Mouse (Mus musculus) heart, embryonic 16.5 days (tissue): ENCODE results near the gene Ssh2. TPM values are rescaled to one million over a fixed set of nuclear protein-coding genes. Genes with fewer than 3 reads are reported as not detected.

Experiments
- ATAC-seq: fragments of 200-750 bp; cut with Nextera tagmentation; replicated peaks from 2 replicates; pipeline ENCODE4 v1.8.0; 2017; ENCODE audit warnings: moderate number of reproducible peaks; ENCODE audit not compliant: insufficient read depth, low FRiP score; ENCODE audit errors: extremely low read depth
- H3K27ac ChIP-seq: fragments of 300-500 bp; sonication (generic); 2 replicates; pipeline ENCODE4 v1.5.1; 2014; ENCODE audit warnings: mild to moderate bottlenecking, low read length, control low read depth, moderate library complexity
- H3K27me3 ChIP-seq: fragments of 300-500 bp; sonication (generic); 2 replicates; pipeline ENCODE4 v1.6.1; 2014; ENCODE audit warnings: low read length, mixed read lengths; ENCODE audit not compliant: control insufficient read depth, insufficient read depth
- H3K36me3 ChIP-seq: fragments of 300-500 bp; sonication (generic); 2 replicates; pipeline ENCODE4 v1.6.1; 2014; ENCODE audit not compliant: control insufficient read depth, insufficient read depth
- H3K4me1 ChIP-seq: fragments of 300-500 bp; sonication (generic); 2 replicates; pipeline ENCODE4 v1.6.1; 2014; ENCODE audit warnings: low read length, mixed read lengths; ENCODE audit not compliant: control insufficient read depth, insufficient read depth
- H3K4me2 ChIP-seq: fragments of 300-500 bp; sonication (generic); 2 replicates; pipeline ENCODE4 v1.6.1; 2014; ENCODE audit warnings: low read depth, mild to moderate bottlenecking, control low read depth, low read length
- H3K4me3 ChIP-seq: fragments of 300-500 bp; sonication (generic); 2 replicates; pipeline ENCODE4 v1.5.1; 2014; ENCODE audit warnings: mild to moderate bottlenecking, control low read depth, low read length
- H3K9ac ChIP-seq: fragments of 300-500 bp; sonication (generic); 2 replicates; pipeline ENCODE4 v1.6.1; 2014; ENCODE audit warnings: low read length, control low read depth
- H3K9me3 ChIP-seq: fragments of 300-500 bp; sonication (generic); replicated peaks from 2 replicates; pipeline ENCODE4 v1.6.1; 2016; ENCODE audit warnings: low read length; ENCODE audit not compliant: control insufficient read depth
- WGBS: fragments of 180-500 bp; shearing (Covaris S2); extraction: QIAGEN DNeasy Blood & Tissue Kit; methylation state at CpG from one replicate; pipeline ENCODE4 v1.1.7; 2014; 5-methylcytosine and 5-hydroxymethylcytosine counted together
- polyA plus RNA-seq: library from polyadenylated mRNA; unstranded; fragments of >200 nt; fragmentation: Nextera tagmentation; extraction: Ambion mirVana; gene quantifications from 2 replicates; pipeline ENCODE4 v1.2.1, GENCODE M21; 2015

Gene Ssh2
- polyA plus RNA-seq, 1 experiment from 2014 or later, result 25.5 TPM

- Histone ChIP-seq H3K4me2 (no peak overlapping the region), H3K27ac (no peak overlapping the region), H3K4me3 (no peak overlapping the region), H3K9ac (no peak overlapping the region), H3K36me3 (no peaks in the 10 kb centered on the region), H3K9me3 (no peaks in the 10 kb centered on the region), H3K4me1 (peaks cover 15% of the 10 kb centered on the region), H3K27me3 (no peaks in the 10 kb centered on the region)
- ATAC-seq, result no peak
- 62% methylated on average over 3 of the region's 3 CpGs for WGBS
Measured at GRCm38 (mm10) chr11:77483043-77483442, 267.0 kb downstream of the Ssh2 start.

- H3K36me3 ChIP-seq, result no peaks in the 10 kb centered on the region
- no peak overlapping the region for H3K27ac ChIP-seq
- H3K4me1 ChIP-seq, result peaks cover 21% of the 10 kb centered on the region
- H3K27me3 ChIP-seq, result no peaks in the 10 kb centered on the region
- 35% methylated on average over 11 of the region's 11 CpGs for WGBS
- no peak overlapping the region for H3K4me2 ChIP-seq
- no peak for ATAC-seq
- no peak overlapping the region for H3K9ac ChIP-seq
- no peaks in the 10 kb centered on the region for H3K9me3 ChIP-seq
- no peak overlapping the region for H3K4me3 ChIP-seq
Measured at GRCm38 (mm10) chr11:77483510-77484255, 267.6 kb downstream of the Ssh2 start.

DNA sequence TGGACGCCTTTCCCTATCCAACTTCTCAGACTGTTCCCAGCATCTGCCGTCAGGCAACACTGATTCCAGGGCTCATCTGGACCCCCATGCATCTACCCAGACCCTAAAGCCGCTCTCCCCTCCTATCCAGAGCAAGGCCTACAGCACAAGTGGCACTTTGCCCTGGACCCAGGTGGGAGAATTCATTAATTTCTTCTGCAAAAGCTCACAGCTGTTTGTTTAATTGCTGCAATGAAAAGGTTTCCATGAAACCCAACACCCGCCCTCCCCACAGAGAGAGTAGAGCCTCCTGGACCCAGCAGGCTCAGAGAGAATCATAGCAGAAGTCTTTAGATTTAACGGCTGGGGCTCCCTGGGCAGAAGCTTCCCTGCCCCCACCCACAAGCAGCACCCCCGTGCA, 269.1 kb downstream of the Ssh2 start:
- no peak for ATAC-seq
- Histone ChIP-seq H3K9me3 (no peaks in the 10 kb centered on the region), H3K4me2 (no peak overlapping the region), H3K9ac (no peak overlapping the region), H3K27me3 (no peaks in the 10 kb centered on the region), H3K27ac (no peak overlapping the region), H3K4me1 (peaks cover 29% of the 10 kb centered on the region), H3K4me3 (no peak overlapping the region), H3K36me3 (no peaks in the 10 kb centered on the region)
- WGBS, result 77% methylated on average over 6 of the region's 6 CpGs

GRCm38 (mm10) chr11:77486798-77487197, 270.7 kb downstream of the Ssh2 start:
- 55% methylated on average over 5 of the region's 5 CpGs for WGBS
- peaks cover 40% of the 10 kb centered on the region for H3K4me1 ChIP-seq
- no peak for ATAC-seq

DNA sequence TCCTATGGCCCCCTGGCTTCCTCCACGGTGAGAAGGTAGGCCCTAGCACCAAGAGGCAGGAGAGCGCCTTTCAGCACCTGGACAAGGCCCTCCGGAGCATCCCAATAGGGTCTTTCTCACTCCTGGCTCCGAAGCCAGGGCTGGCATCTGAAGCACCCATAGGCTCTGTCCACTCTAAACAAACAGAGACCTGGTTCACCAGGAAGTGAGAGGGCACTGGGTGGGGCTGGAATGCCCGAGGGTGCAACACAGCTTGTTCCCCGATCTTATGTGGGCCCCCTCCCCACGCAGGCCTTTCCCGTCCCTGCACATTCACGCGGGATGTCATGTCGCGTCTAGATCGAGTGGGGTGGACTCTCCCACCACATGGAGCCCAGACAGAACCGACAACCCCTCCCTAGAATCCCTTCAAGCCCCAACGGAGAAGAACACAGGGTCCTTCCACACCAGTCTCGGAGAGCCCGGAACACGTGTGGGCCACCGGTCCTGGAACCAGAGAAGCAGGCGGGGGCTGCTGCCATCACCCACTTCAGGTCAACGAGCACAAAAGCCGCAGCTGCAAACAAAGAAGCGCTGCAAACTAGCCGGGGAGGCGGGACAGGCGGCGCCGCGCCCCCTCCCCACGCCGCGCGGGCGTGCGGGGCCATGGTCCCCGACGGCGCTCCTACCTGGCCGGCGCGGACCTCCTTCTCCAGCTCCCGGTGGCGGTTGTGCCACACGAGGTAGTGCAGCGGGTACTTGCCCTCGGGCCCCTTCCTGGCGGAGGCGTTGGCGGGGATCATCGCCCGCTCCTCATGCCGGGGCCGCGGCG, 272.9 kb downstream of the Ssh2 start:
- Histone ChIP-seq H3K4me2 (peak overlapping the region; percentile 99), H3K4me1 (peaks cover 45% of the 10 kb centered on the region), H3K4me3 (peak overlapping the region; percentile 87), H3K27me3 (no peaks in the 10 kb centered on the region), H3K9ac (peak overlapping the region; percentile 89), H3K27ac (no peak overlapping the region), H3K9me3 (no peaks in the 10 kb centered on the region), H3K36me3 (no peaks in the 10 kb centered on the region)
- 5% methylated on average over 50 of the region's 55 CpGs for WGBS
- ATAC-seq, result no peak

More at GRCm38 (mm10) chr11:77486798-77487197, 270.7 kb downstream of the Ssh2 start:
- H3K27me3 ChIP-seq, result no peaks in the 10 kb centered on the region
- H3K9ac ChIP-seq, result no peak overlapping the region
- no peaks in the 10 kb centered on the region for H3K9me3 ChIP-seq
- H3K27ac ChIP-seq, result no peak overlapping the region
- no peaks in the 10 kb centered on the region for H3K36me3 ChIP-seq
- H3K4me3 ChIP-seq, result no peak overlapping the region
- 0 out of 2 replicates have a peak overlapping the region, but pooled peaks have one; percentile 3 for H3K4me2 ChIP-seq

GRCm38 (mm10) chr11:77489591-77490235, 273.6 kb downstream of the Ssh2 start, which contains the start of gene Ankrd13b:
Gene Ankrd13b (minus strand): TSS chr11:77489678.
- 0 out of 2 replicates have a peak within 1 kb of the TSS, but pooled peaks have one; percentile 11 for H3K27ac ChIP-seq
- 0 out of 2 replicates have a peak, but pooled peaks have one; percentile 17 for ATAC-seq
- H3K27me3 ChIP-seq, result no peaks in the 10 kb centered on the region

DNA sequence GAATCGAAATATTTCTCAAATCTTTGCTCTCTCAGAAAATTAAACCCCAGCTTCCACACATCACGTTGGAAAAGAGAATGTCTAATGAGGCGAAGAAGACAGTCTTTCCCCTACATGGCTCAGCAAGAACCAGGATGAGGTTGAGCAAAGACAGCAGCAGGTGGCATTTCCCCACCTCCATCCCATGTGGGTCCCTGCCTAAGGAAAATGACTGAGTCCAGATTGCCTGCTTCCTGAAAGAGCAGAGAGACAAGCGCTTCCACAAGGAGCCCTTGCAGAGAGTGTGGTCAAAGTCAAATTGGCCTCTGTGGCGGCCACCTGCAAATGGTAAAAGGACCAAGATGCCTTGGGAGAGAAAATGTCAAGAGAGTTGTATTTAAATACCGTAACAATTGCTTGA, 274.4 kb downstream of the Ssh2 start:
- H3K4me3 ChIP-seq, result no peak overlapping the region

More at GRCm38 (mm10) chr11:77489591-77490235, 273.6 kb downstream of the Ssh2 start, which contains the start of gene Ankrd13b:
- WGBS, result under 1% methylated on average over 72 of the region's 87 CpGs
- H3K9me3 ChIP-seq, result no peaks in the 10 kb centered on the region
- H3K4me1 ChIP-seq, result peaks cover 52% of the 10 kb centered on the region
- H3K4me3 ChIP-seq, result peak within 1 kb of the TSS; percentile 87
- H3K36me3 ChIP-seq, result no peaks in the 10 kb centered on the region
- peak within 1 kb of the TSS; percentile 99 for H3K4me2 ChIP-seq
- peak within 1 kb of the TSS; percentile 89 for H3K9ac ChIP-seq

DNA sequence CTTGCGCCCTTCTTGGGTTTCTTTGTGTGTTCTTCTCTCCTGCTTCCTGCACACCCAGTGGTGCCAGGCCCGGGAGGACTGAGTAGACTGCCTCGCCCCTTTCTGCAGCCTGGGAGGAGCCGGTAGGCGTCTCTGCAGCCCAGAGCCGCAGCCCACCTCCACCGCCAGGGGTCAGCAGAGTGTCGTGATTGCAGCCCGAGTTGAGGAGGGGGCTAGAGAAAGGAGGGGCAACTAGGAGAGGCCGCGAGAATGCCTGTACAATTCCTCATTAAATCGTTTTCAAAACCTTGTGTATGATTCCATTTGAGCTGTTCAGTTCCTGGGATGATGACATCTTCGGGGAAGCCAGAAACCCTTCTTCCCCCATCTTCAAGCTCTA, 275.0 kb downstream of the Ssh2 start:
- ATAC-seq, result peak; percentile 49
- peak overlapping the region; percentile 95 for H3K9ac ChIP-seq
- H3K4me2 ChIP-seq, result peak overlapping the region; percentile 96
- no peaks in the 10 kb centered on the region for H3K9me3 ChIP-seq
- 1% methylated on average over 13 of the region's 13 CpGs for WGBS
- peak overlapping the region; percentile 95 for H3K4me3 ChIP-seq
- H3K4me1 ChIP-seq, result peaks cover 65% of the 10 kb centered on the region
- peak overlapping the region; percentile 87 for H3K27ac ChIP-seq
- no peaks in the 10 kb centered on the region for H3K27me3 ChIP-seq
- no peaks in the 10 kb centered on the region for H3K36me3 ChIP-seq

More for the DNA sequence above, 274.4 kb downstream of the Ssh2 start:
- Histone ChIP-seq H3K36me3 (no peaks in the 10 kb centered on the region), H3K27ac (peak overlapping the region; percentile 87), H3K9ac (peak overlapping the region; percentile 40), H3K27me3 (no peaks in the 10 kb centered on the region), H3K4me2 (peak overlapping the region; percentile 99), H3K9me3 (no peaks in the 10 kb centered on the region), H3K4me1 (peaks cover 60% of the 10 kb centered on the region)
- ATAC-seq, result no peak
- WGBS, result 76% methylated on average over 6 of the region's 6 CpGs
